Mouse (Mus musculus): Measurements from ENCODE around the gene S1pr2.

DNA sequence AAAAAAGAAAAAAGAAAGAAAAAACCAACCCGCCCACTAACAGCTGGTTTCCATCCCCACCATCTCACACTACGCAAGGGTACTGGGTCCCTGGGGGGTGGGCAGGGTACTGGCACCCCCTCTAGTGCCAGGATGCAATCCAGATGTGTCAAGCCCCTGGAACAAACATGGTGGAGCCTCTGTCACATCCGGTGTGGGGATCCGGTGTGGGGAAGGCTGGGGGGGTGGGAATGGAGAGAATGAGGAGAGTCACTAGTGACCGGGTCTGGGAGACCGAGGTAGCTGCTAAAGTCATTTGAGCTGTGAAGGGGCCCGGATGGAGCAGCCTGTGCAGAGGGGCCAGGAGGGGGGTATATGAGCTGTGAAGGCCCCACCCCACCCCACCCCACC is 4.8 kb downstream of the S1pr2 start:
- TF ChIP-seq EP300 (IDR thresholded peaks at IDR 0.05; ENCODE audit: low read depth in 1 of 2, low read length in 2 of 2) (no peak), TBP (IDR thresholded peaks at IDR 0.05; ENCODE audit: low read depth, low read length) (no peak), ZKSCAN1 (IDR thresholded peaks at IDR 0.05; ENCODE audit: low read depth, low read length) (no peak)

All from MEL (cell line).